Comparison of ENCODE assay signal across 11 mouse cellular contexts in the genomic region with DNA sequence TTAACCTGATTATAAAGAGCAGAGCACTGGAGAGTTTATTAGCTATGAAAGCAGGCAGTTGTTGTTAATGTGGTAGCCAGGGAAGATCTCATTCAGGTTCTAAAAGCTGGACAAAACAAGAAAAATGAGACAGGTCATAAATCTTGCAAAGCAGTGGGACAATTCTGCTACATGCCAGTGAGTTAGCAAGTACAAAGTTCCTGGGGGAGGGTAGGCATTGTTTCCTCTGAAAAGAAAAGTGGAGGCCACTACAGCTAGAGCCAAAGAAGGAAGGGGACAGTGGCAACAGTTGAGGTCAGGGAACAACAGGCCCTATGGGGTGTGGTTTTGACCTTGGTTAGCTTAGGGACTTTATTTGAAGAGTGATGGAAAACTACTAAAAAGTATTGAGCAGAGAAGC.
DNase-seq lines count a peak whose midpoint lies in the region.
"Had no signal": no experiment of that assay in that cellular context is flagged by ENCODE, and none has a peak within 500 bp of the region (broad histone marks: within the 10 kb centered on the region; RNA-seq: fewer than 3 reads in every experiment).

No protein-coding gene starts in this region.

- peak; percentile 4 to 12 for DNase-seq in heart, adult 18-20 months
- no peak for DNase-seq in heart, postnatal 36 days
- peak; percentile 45 for DNase-seq in embryo, embryonic 10 days (ENCODE audit: low spot score)
- peak; percentile 58 for DNase-seq in kidney, adult 9 months
- DNase-seq in kidney, postnatal 25 days, result peak; percentile 33 to 48
- DNase-seq in cerebellum, postnatal 36 days, result no peak
- DNase-seq in testis, postnatal 10 days (ENCODE audit: low spot score), result no peak
- DNase-seq in neural tube, embryonic 10.5 days (ENCODE audit: extremely low spot score, low spot score), result no peak
- DNase-seq: cerebellum, adult 18-20 months; gastrocnemius, postnatal 36 days; right cerebral cortex, postnatal 25 days had no signal

- intact Hi-C loops in heart, postnatal 36 days (cut with DNase I), result loop anchor here (10.0 kb wide), 1 partner anchor 471 kb away; no protein-coding TSS in a partner anchor

Comparison
In these comparisons a context has a peak if more than half of its experiments do, and no peak if none do; other contexts are left out.
1. DNase-seq: peak in heart, adult 18-20 months (2 of 2), embryo, embryonic 10 days (single experiment), kidney, adult 9 months (single experiment) and kidney, postnatal 25 days (2 of 2); none in heart, postnatal 36 days (0 of 2), cerebellum, postnatal 36 days (0 of 2), testis, postnatal 10 days (single experiment) and neural tube, embryonic 10.5 days (single experiment).